In genomic region chr2:28525943-28526876, GRCm38 (mm10) we compare ENCODE assay signal across 8 mouse cellular contexts. TPM values are rescaled to one million over a fixed set of nuclear protein-coding genes. Genes with fewer than 3 reads are reported as not detected.
A peak's percentile ranks its signal among the peaks of the same experiment; 100 is the strongest.
DNase-seq lines count a peak whose midpoint lies in the region; ATAC-seq lines count a peak whose summit lies in the region.

No protein-coding gene starts in this region.

- ATAC-seq in lung, embryonic 15.5 days (ENCODE audit: borderline replicate concordance, extremely low read depth, low FRiP score, low TSS enrichment) = 0 out of 2 replicates have a peak, but pooled peaks have one; percentile 2
- no peak for ATAC-seq in forebrain, embryonic 15.5 days (replicated peaks)
- ATAC-seq in neural tube, embryonic 12.5 days (ENCODE audit: low FRiP score, low read depth) = no peak

- DNase-seq in lung, adult 18-20 months = no peak
- peak; percentile 75 for DNase-seq in brain, adult 2 months (ENCODE audit: low read depth, low spot score)
- no peak for DNase-seq in limb, embryonic 10.5 days (ENCODE audit: low spot score)
- no peak for DNase-seq in left cerebral cortex, adult 11 months (ENCODE audit: low spot score)
- DNase-seq in gastrocnemius, postnatal 36 days = no peak

- H3K27me3 ChIP-seq in lung, embryonic 15.5 days = no peaks in the 10 kb centered on the region
- no peaks in the 10 kb centered on the region for H3K27me3 ChIP-seq in forebrain, embryonic 15.5 days
- no peaks in the 10 kb centered on the region for H3K27me3 ChIP-seq in limb, embryonic 10.5 days (ENCODE audit: low read depth, poor library complexity, severe bottlenecking)
- no peaks in the 10 kb centered on the region for H3K27me3 ChIP-seq in neural tube, embryonic 12.5 days (replicated peaks)

- peaks cover 43% of the 10 kb centered on the region for H3K4me1 ChIP-seq in lung, embryonic 15.5 days
- peaks cover 85% of the 10 kb centered on the region for H3K4me1 ChIP-seq in forebrain, embryonic 15.5 days
- peaks cover 70% of the 10 kb centered on the region for H3K4me1 ChIP-seq in limb, embryonic 10.5 days
- H3K4me1 ChIP-seq in neural tube, embryonic 12.5 days = peaks cover 72% of the 10 kb centered on the region

- intact Hi-C loops in gastrocnemius, postnatal 36 days (cut with DNase I) = no loop called here

- H3K9ac ChIP-seq in lung, embryonic 15.5 days = no peak overlapping the region
- no peak overlapping the region for H3K9ac ChIP-seq in forebrain, embryonic 15.5 days (replicated peaks)
- H3K9ac ChIP-seq in neural tube, embryonic 12.5 days = peak overlapping the region; percentile 47

- peak overlapping the region; percentile 19; the same call in 1 of the 2 replicates for H3K4me2 ChIP-seq in lung, embryonic 15.5 days
- no peak overlapping the region; the same call in 1 of the 2 replicates for H3K4me2 ChIP-seq in forebrain, embryonic 15.5 days (replicated peaks)
- H3K4me2 ChIP-seq in neural tube, embryonic 12.5 days (replicated peaks) = peak overlapping the region; percentile 33

- no peak overlapping the region for H3K4me3 ChIP-seq in lung, embryonic 15.5 days
- no peak overlapping the region for H3K4me3 ChIP-seq in forebrain, embryonic 15.5 days
- peak overlapping the region; percentile 6; the same call in 1 of the 2 replicates for H3K4me3 ChIP-seq in limb, embryonic 10.5 days
- no peak overlapping the region for H3K4me3 ChIP-seq in neural tube, embryonic 12.5 days

- no peaks in the 10 kb centered on the region for H3K9me3 ChIP-seq in lung, embryonic 15.5 days
- no peaks in the 10 kb centered on the region for H3K9me3 ChIP-seq in forebrain, embryonic 15.5 days
- no peaks in the 10 kb centered on the region for H3K9me3 ChIP-seq in limb, embryonic 10.5 days (replicated peaks)
- H3K9me3 ChIP-seq in neural tube, embryonic 12.5 days = no peaks in the 10 kb centered on the region

- peak overlapping the region; percentile 79 for H3K27ac ChIP-seq in lung, embryonic 15.5 days
- peak overlapping the region; percentile 81 for H3K27ac ChIP-seq in forebrain, embryonic 15.5 days (replicated peaks)
- peak overlapping the region; percentile 80 for H3K27ac ChIP-seq in limb, embryonic 10.5 days
- H3K27ac ChIP-seq in neural tube, embryonic 12.5 days = peak overlapping the region; percentile 87

- H3K36me3 ChIP-seq in lung, embryonic 15.5 days = no peaks in the 10 kb centered on the region
- peaks cover 5% of the 10 kb centered on the region; the same call in 1 of the 2 replicates for H3K36me3 ChIP-seq in forebrain, embryonic 15.5 days
- peaks cover 12% of the 10 kb centered on the region for H3K36me3 ChIP-seq in limb, embryonic 10.5 days
- H3K36me3 ChIP-seq in neural tube, embryonic 12.5 days = no peaks in the 10 kb centered on the region

- 36% methylated on average over 12 of the region's 12 CpGs for WGBS in lung, embryonic 15.5 days
- 41% methylated on average over 12 of the region's 12 CpGs for WGBS in forebrain, embryonic 15.5 days
- WGBS in limb, embryonic 10.5 days = 44% methylated on average over 12 of the region's 12 CpGs
- 35% methylated on average over 12 of the region's 12 CpGs for WGBS in neural tube, embryonic 12.5 days

RNA-seq across cellular contexts. Expression of gene Ralgds, which starts 13.3 kb away (rescaled TPM):
- 30.9 and 31.7 TPM in 2 replicates for polyA plus RNA-seq in lung, embryonic 15.5 days (2015; fragmentation: Nextera tagmentation; extraction: Ambion mirVana)
- 84.6 and 87.8 TPM in 2 replicates for polyA plus RNA-seq in forebrain, embryonic 15.5 days (2015; fragmentation: Nextera tagmentation; extraction: Ambion mirVana)
- 46.7 and 58.9 TPM in 2 replicates for polyA plus RNA-seq in limb, embryonic 10.5 days (2016; fragmentation: Nextera tagmentation; extraction: Ambion mirVana)
- 99.6 and 111 TPM in 2 replicates for polyA plus RNA-seq in neural tube, embryonic 12.5 days (2016; fragmentation: Nextera tagmentation; extraction: Ambion mirVana)
- 1 to 10 TPM; 8.5 to 9.4 TPM for total RNA-seq in gastrocnemius, postnatal 36 days (2021)

RNA-seq across cellular contexts. Expression of gene Gm10134, which starts 20.3 kb away (rescaled TPM):
- 2.2 and 3.5 TPM in 2 replicates for polyA plus RNA-seq in lung, embryonic 15.5 days (2015; fragmentation: Nextera tagmentation; extraction: Ambion mirVana)
- polyA plus RNA-seq in forebrain, embryonic 15.5 days (2015; fragmentation: Nextera tagmentation; extraction: Ambion mirVana) = 0.60 and 0.92 TPM in 2 replicates
- not detected in 2 replicates for polyA plus RNA-seq in limb, embryonic 10.5 days (2016; fragmentation: Nextera tagmentation; extraction: Ambion mirVana)
- 2.4 and 3.5 TPM in 2 replicates for polyA plus RNA-seq in neural tube, embryonic 12.5 days (2016; fragmentation: Nextera tagmentation; extraction: Ambion mirVana)
- total RNA-seq in gastrocnemius, postnatal 36 days (2021) = not detected

RNA-seq across cellular contexts. Expression of gene Gbgt1, which starts 29.5 kb away (rescaled TPM):
- 0.98 and 1.8 TPM in 2 replicates for polyA plus RNA-seq in lung, embryonic 15.5 days (2015; fragmentation: Nextera tagmentation; extraction: Ambion mirVana)
- polyA plus RNA-seq in forebrain, embryonic 15.5 days (2015; fragmentation: Nextera tagmentation; extraction: Ambion mirVana) = 0.50 and 0.68 TPM in 2 replicates
- polyA plus RNA-seq in limb, embryonic 10.5 days (2016; fragmentation: Nextera tagmentation; extraction: Ambion mirVana) = not detected in 2 replicates
- polyA plus RNA-seq in neural tube, embryonic 12.5 days (2016; fragmentation: Nextera tagmentation; extraction: Ambion mirVana) = 0.80 and 0.81 TPM in 2 replicates
- total RNA-seq in gastrocnemius, postnatal 36 days (2021) = 1 to 10 TPM in 1 of 2 experiments, under 1 TPM in 1; 0.79 to 1.2 TPM

RNA-seq across cellular contexts. Expression of gene Cel, which starts 37.0 kb away (rescaled TPM):
- 1.9 TPM in 1 of 2 replicates, not detected in the other for polyA plus RNA-seq in lung, embryonic 15.5 days (2015; fragmentation: Nextera tagmentation; extraction: Ambion mirVana)
- polyA plus RNA-seq in forebrain, embryonic 15.5 days (2015; fragmentation: Nextera tagmentation; extraction: Ambion mirVana) = 0.10 TPM in 1 of 2 replicates, not detected in the other
- polyA plus RNA-seq in limb, embryonic 10.5 days (2016; fragmentation: Nextera tagmentation; extraction: Ambion mirVana) = not detected in 2 replicates
- polyA plus RNA-seq in neural tube, embryonic 12.5 days (2016; fragmentation: Nextera tagmentation; extraction: Ambion mirVana) = not detected in 2 replicates
- total RNA-seq in gastrocnemius, postnatal 36 days (2021) = not detected

RNA-seq across cellular contexts. Expression of gene Gtf3c5, which starts 57.3 kb away (rescaled TPM):
- 45.3 and 46.7 TPM in 2 replicates for polyA plus RNA-seq in lung, embryonic 15.5 days (2015; fragmentation: Nextera tagmentation; extraction: Ambion mirVana)
- 41.8 and 42.3 TPM in 2 replicates for polyA plus RNA-seq in forebrain, embryonic 15.5 days (2015; fragmentation: Nextera tagmentation; extraction: Ambion mirVana)
- 69.9 and 71.6 TPM in 2 replicates for polyA plus RNA-seq in limb, embryonic 10.5 days (2016; fragmentation: Nextera tagmentation; extraction: Ambion mirVana)
- 46.7 and 51.1 TPM in 2 replicates for polyA plus RNA-seq in neural tube, embryonic 12.5 days (2016; fragmentation: Nextera tagmentation; extraction: Ambion mirVana)
- total RNA-seq in gastrocnemius, postnatal 36 days (2021) = 1 to 10 TPM; 5.9 to 6.2 TPM
